In genomic region chr17:27588231-27588630, GRCm38 (mm10) we compare ENCODE assay signal across 19 mouse cellular contexts. TPM values are rescaled to one million over a fixed set of nuclear protein-coding genes. Genes with fewer than 3 reads are reported as not detected.
DNase-seq lines count a peak whose midpoint lies in the region; ATAC-seq and TF ChIP-seq lines count a peak whose summit lies in the region.
"Had no signal": no experiment of that assay in that cellular context is flagged by ENCODE, and none has a peak within 500 bp of the region (broad histone marks: within the 10 kb centered on the region; RNA-seq: fewer than 3 reads in every experiment).

No protein-coding gene starts in this region.

- no peaks in the 10 kb centered on the region for H3K9me3 ChIP-seq in heart, postnatal 0 days (replicated peaks; ENCODE audit: control insufficient read depth, low read length)
- no peaks in the 10 kb centered on the region for H3K9me3 ChIP-seq in liver, embryonic 13.5 days (replicated peaks)
- H3K9me3 ChIP-seq in hindbrain, embryonic 11.5 days (ENCODE audit: control insufficient read depth, low read length): no peaks in the 10 kb centered on the region
- no peaks in the 10 kb centered on the region for H3K9me3 ChIP-seq in forebrain, embryonic 12.5 days
- H3K9me3 ChIP-seq: embryonic facial prominence, embryonic 15.5 days had no signal

- peaks cover 37% of the 10 kb centered on the region for H3K4me1 ChIP-seq in heart, postnatal 0 days (ENCODE audit: control insufficient read depth, insufficient read depth)
- H3K4me1 ChIP-seq in liver, embryonic 13.5 days (replicated peaks): peaks cover 81% of the 10 kb centered on the region
- no peaks in the 10 kb centered on the region for H3K4me1 ChIP-seq in hindbrain, embryonic 11.5 days (replicated peaks; ENCODE audit: control insufficient read depth, insufficient read depth, low read length)
- peaks cover 5% of the 10 kb centered on the region; the same call in 1 of the 2 replicates for H3K4me1 ChIP-seq in forebrain, embryonic 12.5 days

- no peak overlapping the region for H3K9ac ChIP-seq in heart, postnatal 0 days (replicated peaks; ENCODE audit: low read depth, low read length)
- no peak overlapping the region for H3K9ac ChIP-seq in liver, embryonic 13.5 days
- no peak overlapping the region for H3K9ac ChIP-seq in hindbrain, embryonic 11.5 days (ENCODE audit: low read depth, low read length)
- no peak overlapping the region for H3K9ac ChIP-seq in forebrain, embryonic 12.5 days
- H3K9ac ChIP-seq: embryonic facial prominence, embryonic 15.5 days; forebrain, postnatal 0 days; liver, embryonic 14.5 days had no signal

- no peak overlapping the region for H3K4me3 ChIP-seq in heart, postnatal 0 days (ENCODE audit: low read depth, low read length)
- H3K4me3 ChIP-seq in liver, embryonic 13.5 days (replicated peaks): no peak overlapping the region
- H3K4me3 ChIP-seq in hindbrain, embryonic 11.5 days (ENCODE audit: low read depth, low read length): no peak overlapping the region
- H3K4me3 ChIP-seq in forebrain, embryonic 12.5 days (replicated peaks): no peak overlapping the region
- H3K4me3 ChIP-seq: embryonic facial prominence, embryonic 15.5 days; myocyte had no signal

- WGBS in heart, postnatal 0 days: 41% methylated on average over 8 of the region's 8 CpGs
- WGBS in liver, embryonic 13.5 days (ENCODE audit: insufficient replicate concordance): 23% methylated on average over 8 of the region's 8 CpGs
- WGBS in hindbrain, embryonic 11.5 days: 81% methylated on average over 8 of the region's 8 CpGs
- 80% methylated on average over 8 of the region's 8 CpGs for WGBS in forebrain, embryonic 12.5 days

- no peak for ATAC-seq in heart, postnatal 0 days (ENCODE audit: insufficient read depth, low read depth)
- peak; percentile 22; the same call in 1 of the 2 replicates for ATAC-seq in liver, embryonic 13.5 days (ENCODE audit: low read depth)
- no peak for ATAC-seq in hindbrain, embryonic 11.5 days (ENCODE audit: low FRiP score)
- ATAC-seq in forebrain, embryonic 12.5 days (ENCODE audit: low FRiP score): no peak
- ATAC-seq: forebrain, postnatal 0 days; intestine, embryonic 16.5 days had no signal

- no peak for TF ChIP-seq CTCF in heart, postnatal 0 days (IDR thresholded peaks at IDR 0.05; ENCODE audit: low read depth)

- H3K27ac ChIP-seq in heart, postnatal 0 days (ENCODE audit: low read depth): peak overlapping the region; percentile 95
- peak overlapping the region; percentile 41 for H3K27ac ChIP-seq in liver, embryonic 13.5 days
- H3K27ac ChIP-seq in hindbrain, embryonic 11.5 days (ENCODE audit: low read depth, low read length): no peak overlapping the region
- H3K27ac ChIP-seq in forebrain, embryonic 12.5 days: no peak overlapping the region
- H3K27ac ChIP-seq: embryonic facial prominence, embryonic 15.5 days; liver, embryonic 14.5 days had no signal

- peaks cover 22% of the 10 kb centered on the region for H3K36me3 ChIP-seq in heart, postnatal 0 days (replicated peaks; ENCODE audit: control insufficient read depth, insufficient read depth, low read length)
- peaks cover 43% of the 10 kb centered on the region for H3K36me3 ChIP-seq in liver, embryonic 13.5 days
- H3K36me3 ChIP-seq in hindbrain, embryonic 11.5 days (ENCODE audit: control insufficient read depth, insufficient read depth, low read length): peaks cover 7% of the 10 kb centered on the region
- H3K36me3 ChIP-seq in forebrain, embryonic 12.5 days (replicated peaks): peaks cover 80% of the 10 kb centered on the region

- no peak for DNase-seq in heart, postnatal 0 days (ENCODE audit: low spot score)
- DNase-seq in heart, adult 8-10 months (ENCODE audit: low spot score): no peak
- peak; percentile 95 for DNase-seq in 416B (ENCODE audit: low read depth)
- peak; percentile 12 for DNase-seq in CD4-positive helper T cell, adult 2 months (ENCODE audit: low read depth, low spot score)
- DNase-seq in liver, embryonic 13.5 days: no peak
- no peak for DNase-seq in hindbrain, embryonic 11.5 days (ENCODE audit: low spot score)
- no peak for DNase-seq in adrenal gland, postnatal 10 days
- DNase-seq: adrenal gland, postnatal 14 days; forebrain, postnatal 0 days; gastrocnemius, postnatal 25 days; lung, postnatal 4 days; thymus, adult 18-20 months had no signal

- no peak overlapping the region for H3K4me2 ChIP-seq in heart, postnatal 0 days (ENCODE audit: low read depth, low read length)
- H3K4me2 ChIP-seq in liver, embryonic 13.5 days: no peak overlapping the region
- no peak overlapping the region for H3K4me2 ChIP-seq in hindbrain, embryonic 11.5 days (replicated peaks; ENCODE audit: low read depth, low read length)
- no peak overlapping the region for H3K4me2 ChIP-seq in forebrain, embryonic 12.5 days
- H3K4me2 ChIP-seq: embryonic facial prominence, embryonic 15.5 days had no signal

- no peaks in the 10 kb centered on the region for H3K27me3 ChIP-seq in heart, postnatal 0 days (ENCODE audit: control insufficient read depth, insufficient read depth, low read length)
- no peaks in the 10 kb centered on the region for H3K27me3 ChIP-seq in liver, embryonic 13.5 days
- H3K27me3 ChIP-seq in hindbrain, embryonic 11.5 days (ENCODE audit: control insufficient read depth, insufficient read depth, low read length): no peaks in the 10 kb centered on the region
- H3K27me3 ChIP-seq in forebrain, embryonic 12.5 days: no peaks in the 10 kb centered on the region
- H3K27me3 ChIP-seq: embryonic facial prominence, embryonic 15.5 days had no signal

- no peak for TF ChIP-seq EP300 in heart, postnatal 0 days (IDR thresholded peaks at IDR 0.05; ENCODE audit: low read depth)

RNA-seq across cellular contexts. Expression of gene AI413582, which starts 22.7 kb away (rescaled TPM):
- 11.1 and 13.4 TPM in 2 replicates for total RNA-seq in heart, postnatal 0 days (2014; rRNA removed; ENCODE audit: low replicate concordance)
- polyA plus RNA-seq in heart, postnatal 0 days (2015; fragmentation: Nextera tagmentation; extraction: Ambion mirVana): 18.5 and 20.1 TPM in 2 replicates
- total RNA-seq in heart, adult 8-10 months (2022): 10 to 100 TPM in 2 of 4 experiments, 1 to 10 TPM in 2; 6.4 to 10.3 (median 9.9) TPM
- polyA plus RNA-seq in liver, embryonic 13.5 days (2015; fragmentation: Nextera tagmentation; extraction: Ambion mirVana): 13.1 and 13.7 TPM in 2 replicates
- polyA plus RNA-seq in hindbrain, embryonic 11.5 days (2014; fragmentation: Nextera tagmentation; extraction: Ambion mirVana): 17.1 and 19.0 TPM in 2 replicates
- 14.0 and 16.6 TPM in 2 replicates for polyA plus RNA-seq in forebrain, embryonic 12.5 days (2016; fragmentation: Nextera tagmentation; extraction: Ambion mirVana)
- 10 to 100 TPM; 10.8 to 15.5 TPM for total RNA-seq in adrenal gland, postnatal 10 days (2021)

RNA-seq across cellular contexts. Expression of gene Hmga1, which starts 31.9 kb away (rescaled TPM):
- total RNA-seq in heart, postnatal 0 days (2014; rRNA removed; ENCODE audit: low replicate concordance): 108 TPM in 2 replicates
- polyA plus RNA-seq in heart, postnatal 0 days (2015; fragmentation: Nextera tagmentation; extraction: Ambion mirVana): 56.7 and 59.7 TPM in 2 replicates
- 10 to 100 TPM; 42.6 to 51.1 (median 46.9) TPM for total RNA-seq in heart, adult 8-10 months (2022)
- polyA plus RNA-seq in liver, embryonic 13.5 days (2015; fragmentation: Nextera tagmentation; extraction: Ambion mirVana): 226 and 262 TPM in 2 replicates
- polyA plus RNA-seq in hindbrain, embryonic 11.5 days (2014; fragmentation: Nextera tagmentation; extraction: Ambion mirVana): 305 and 319 TPM in 2 replicates
- 214 and 228 TPM in 2 replicates for polyA plus RNA-seq in forebrain, embryonic 12.5 days (2016; fragmentation: Nextera tagmentation; extraction: Ambion mirVana)
- total RNA-seq in adrenal gland, postnatal 10 days (2021): 10 to 100 TPM; 27.0 to 29.5 TPM

RNA-seq across cellular contexts. Expression of gene Nudt3, which starts 35.1 kb away (rescaled TPM):
- total RNA-seq in heart, postnatal 0 days (2014; rRNA removed; ENCODE audit: low replicate concordance): 159 and 184 TPM in 2 replicates
- 139 and 140 TPM in 2 replicates for polyA plus RNA-seq in heart, postnatal 0 days (2015; fragmentation: Nextera tagmentation; extraction: Ambion mirVana)
- total RNA-seq in heart, adult 8-10 months (2022): 100 to 1,000 TPM; 349 to 367 (median 360) TPM
- 31.3 and 33.9 TPM in 2 replicates for polyA plus RNA-seq in liver, embryonic 13.5 days (2015; fragmentation: Nextera tagmentation; extraction: Ambion mirVana)
- polyA plus RNA-seq in hindbrain, embryonic 11.5 days (2014; fragmentation: Nextera tagmentation; extraction: Ambion mirVana): 53.3 and 61.2 TPM in 2 replicates
- 170 and 178 TPM in 2 replicates for polyA plus RNA-seq in forebrain, embryonic 12.5 days (2016; fragmentation: Nextera tagmentation; extraction: Ambion mirVana)
- 100 to 1,000 TPM; 166 to 171 TPM for total RNA-seq in adrenal gland, postnatal 10 days (2021)

RNA-seq across cellular contexts. Expression of gene RPS10-NUDT3, which starts 46.8 kb away (rescaled TPM):
- total RNA-seq in heart, postnatal 0 days (2014; rRNA removed; ENCODE audit: low replicate concordance): not detected in 2 replicates
- polyA plus RNA-seq in heart, postnatal 0 days (2015; fragmentation: Nextera tagmentation; extraction: Ambion mirVana): not detected in 2 replicates
- under 1 TPM in 1 of 4 experiments, not detected in 3; 0.98 TPM for total RNA-seq in heart, adult 8-10 months (2022)
- polyA plus RNA-seq in liver, embryonic 13.5 days (2015; fragmentation: Nextera tagmentation; extraction: Ambion mirVana): not detected in 2 replicates
- polyA plus RNA-seq in hindbrain, embryonic 11.5 days (2014; fragmentation: Nextera tagmentation; extraction: Ambion mirVana): not detected in 2 replicates
- not detected in 2 replicates for polyA plus RNA-seq in forebrain, embryonic 12.5 days (2016; fragmentation: Nextera tagmentation; extraction: Ambion mirVana)
- 1 to 10 TPM in 1 of 2 experiments, not detected in 1; 1.2 TPM for total RNA-seq in adrenal gland, postnatal 10 days (2021)
- total RNA-seq: adrenal gland, postnatal 14 days; forebrain, postnatal 0 days; gastrocnemius, postnatal 25 days; left cerebral cortex, postnatal 10 days had no signal
- polyA plus RNA-seq: embryonic facial prominence, embryonic 15.5 days; forebrain, postnatal 0 days; intestine, embryonic 16.5 days; large intestine, adult 2 months; liver, embryonic 14.5 days; myocyte had no signal

RNA-seq across cellular contexts. Expression of gene Rps10, which starts 48.2 kb away (rescaled TPM):
- total RNA-seq in heart, postnatal 0 days (2014; rRNA removed; ENCODE audit: low replicate concordance): 1,352 and 1,440 TPM in 2 replicates
- 486 and 524 TPM in 2 replicates for polyA plus RNA-seq in heart, postnatal 0 days (2015; fragmentation: Nextera tagmentation; extraction: Ambion mirVana)
- 100 to 1,000 TPM; 481 to 609 (median 561) TPM for total RNA-seq in heart, adult 8-10 months (2022)
- 778 and 786 TPM in 2 replicates for polyA plus RNA-seq in liver, embryonic 13.5 days (2015; fragmentation: Nextera tagmentation; extraction: Ambion mirVana)
- polyA plus RNA-seq in hindbrain, embryonic 11.5 days (2014; fragmentation: Nextera tagmentation; extraction: Ambion mirVana): 817 and 827 TPM in 2 replicates
- polyA plus RNA-seq in forebrain, embryonic 12.5 days (2016; fragmentation: Nextera tagmentation; extraction: Ambion mirVana): 699 and 734 TPM in 2 replicates
- 1,000 to 10,000 TPM in 1 of 2 experiments, 100 to 1,000 TPM in 1; 973 to 1,027 TPM for total RNA-seq in adrenal gland, postnatal 10 days (2021)

Comparison
In these comparisons a context has a peak if more than half of its experiments do, and no peak if none do; other contexts are left out.
1. DNase-seq: peak in 416B (single experiment) and CD4-positive helper T cell, adult 2 months (single experiment); none in heart, postnatal 0 days (single experiment), heart, adult 8-10 months (single experiment), liver, embryonic 13.5 days (single experiment), hindbrain, embryonic 11.5 days (single experiment) and adrenal gland, postnatal 10 days (single experiment).
2. H3K27ac ChIP-seq: peak in heart, postnatal 0 days (single experiment) and liver, embryonic 13.5 days (single experiment); none in hindbrain, embryonic 11.5 days (single experiment) and forebrain, embryonic 12.5 days (single experiment).